In the genomic region with DNA sequence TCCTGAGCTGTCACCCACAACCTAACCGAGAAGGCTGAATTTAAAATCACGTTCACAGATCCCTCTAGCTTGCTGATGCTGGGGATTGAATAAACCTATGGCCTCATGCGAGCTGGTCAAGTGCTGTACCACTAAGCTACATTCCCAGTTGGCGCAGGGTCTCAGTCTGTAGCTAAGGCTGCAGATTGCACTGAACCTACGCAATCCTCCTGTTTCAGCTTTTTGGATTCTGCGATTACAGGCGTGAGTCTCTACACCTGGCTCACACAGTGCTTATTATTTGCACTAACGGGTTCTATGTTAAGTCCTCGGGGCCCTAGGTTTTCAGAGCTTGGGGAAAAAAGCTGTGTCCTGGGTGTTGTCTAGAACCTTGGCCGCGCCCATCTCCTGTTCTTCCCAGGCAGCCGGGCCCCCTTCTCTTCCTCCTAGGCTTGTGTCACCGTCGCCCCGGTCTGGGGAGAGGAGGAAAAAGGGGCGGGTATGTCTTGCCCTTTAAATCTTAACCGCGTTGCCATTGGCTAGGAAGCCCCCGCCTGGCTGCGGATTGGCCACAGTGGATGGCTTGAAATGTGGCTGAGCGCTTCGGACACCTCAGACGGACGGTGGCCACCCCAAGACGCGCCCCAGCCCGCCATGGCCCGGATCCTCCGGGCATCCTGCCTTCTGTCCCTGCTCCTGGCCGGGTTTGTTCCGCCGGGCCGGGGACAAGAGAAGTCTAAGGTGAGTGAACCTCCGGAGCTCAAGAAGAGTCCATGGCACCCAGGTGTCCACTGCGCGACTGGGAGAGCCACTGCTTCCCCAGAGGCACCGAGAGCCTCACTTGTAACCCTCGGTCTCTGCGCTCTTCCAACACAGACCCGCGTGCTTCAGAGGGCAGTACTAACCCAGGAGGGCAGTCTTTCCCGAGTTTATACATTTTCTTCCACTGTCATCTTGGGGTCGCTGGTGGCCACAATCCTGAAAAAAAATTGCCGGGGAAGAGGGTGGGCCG, we compare ENCODE assay signal across 8 mouse cellular contexts. TPM values are rescaled to one million over a fixed set of nuclear protein-coding genes. Genes with fewer than 3 reads are reported as not detected.
DNase-seq lines count a peak whose midpoint lies in the region; ATAC-seq and TF ChIP-seq lines count a peak whose summit lies in the region.

A gene (plus strand): TSS at position 121 of the 991 bp plus-strand sequence.

- peak within 1 kb of the TSS; percentile 94 for H3K4me2 ChIP-seq in limb, embryonic 15.5 days
- H3K4me2 ChIP-seq in midbrain, embryonic 15.5 days = peak within 1 kb of the TSS; percentile 95

- H3K4me3 ChIP-seq in spleen, adult 2 months (ENCODE audit: extremely low read depth, insufficient read depth, insufficient read length) = peak within 1 kb of the TSS; percentile 41; the same call in 1 of the 2 replicates
- peak within 1 kb of the TSS; percentile 71 for H3K4me3 ChIP-seq in embryonic facial prominence, embryonic 10.5 days
- H3K4me3 ChIP-seq in limb, embryonic 15.5 days = peak within 1 kb of the TSS; percentile 46
- peak within 1 kb of the TSS; percentile 54 for H3K4me3 ChIP-seq in midbrain, embryonic 15.5 days

- peak within 1 kb of the TSS; percentile 39 for H3K9ac ChIP-seq in limb, embryonic 15.5 days
- peak within 1 kb of the TSS; percentile 53 for H3K9ac ChIP-seq in midbrain, embryonic 15.5 days

- H3K27ac ChIP-seq in spleen, adult 2 months (ENCODE audit: insufficient read depth, low read length) = no peak within 1 kb of the TSS; the same call in 1 of the 2 replicates
- peak within 1 kb of the TSS; percentile 71 for H3K27ac ChIP-seq in embryonic facial prominence, embryonic 10.5 days (replicated peaks)
- H3K27ac ChIP-seq in limb, embryonic 15.5 days = no peak within 1 kb of the TSS
- no peak within 1 kb of the TSS for H3K27ac ChIP-seq in midbrain, embryonic 15.5 days

- no peak for DNase-seq in spleen, adult 2 months (ENCODE audit: low read depth in 1 of 2, low spot score in 2 of 2)
- DNase-seq in spleen, postnatal 10 days (ENCODE audit: low spot score in 2 of 2) = no peak
- DNase-seq in embryonic facial prominence, embryonic 10.5 days (ENCODE audit: low spot score) = peak; percentile 85
- peak; percentile 91 to 93 for DNase-seq in heart, adult 18-20 months
- DNase-seq in kidney, adult 18-20 months = peak; percentile 88
- peak; percentile 14 for DNase-seq in thymus, postnatal 25 days

- no peak for TF ChIP-seq CTCF in spleen, adult 2 months (IDR thresholded peaks at IDR 0.05; ENCODE audit: extremely low read depth, insufficient read depth, insufficient read length, insufficient replicate concordance)

- TF ChIP-seq POLR2A in spleen, adult 2 months (IDR thresholded peaks at IDR 0.05; ENCODE audit: low read depth, low read length) = no peak

- H3K4me1 ChIP-seq in spleen, adult 2 months (ENCODE audit: control insufficient read depth, insufficient read depth, insufficient read length) = no peaks in the 10 kb centered on the region; the same call in 1 of the 2 replicates
- peaks cover 29% of the 10 kb centered on the region for H3K4me1 ChIP-seq in embryonic facial prominence, embryonic 10.5 days
- peaks cover 13% of the 10 kb centered on the region for H3K4me1 ChIP-seq in limb, embryonic 15.5 days
- H3K4me1 ChIP-seq in midbrain, embryonic 15.5 days = peaks cover 10% of the 10 kb centered on the region; the same call in 1 of the 2 replicates

- ATAC-seq in limb, embryonic 15.5 days (ENCODE audit: insufficient number of reproducible peaks, low FRiP score, low TSS enrichment, low read depth) = peak; percentile 69
- ATAC-seq in midbrain, embryonic 15.5 days (replicated peaks) = peak; percentile 96

- peaks cover 2% of the 10 kb centered on the region for H3K27me3 ChIP-seq in spleen, adult 2 months (ENCODE audit: control insufficient read depth, insufficient read depth, low read length)
- peaks cover 9% of the 10 kb centered on the region; the same call in 1 of the 2 replicates for H3K27me3 ChIP-seq in embryonic facial prominence, embryonic 10.5 days (replicated peaks; ENCODE audit: low read depth, poor library complexity, severe bottlenecking)
- 0 out of 2 replicates have a peak, but pooled peaks cover 2% of the 10 kb centered on the region for H3K27me3 ChIP-seq in limb, embryonic 15.5 days
- H3K27me3 ChIP-seq in midbrain, embryonic 15.5 days (replicated peaks) = no peaks in the 10 kb centered on the region

- 20% methylated on average over 45 of the region's 45 CpGs for WGBS in spleen, adult 2 months
- 17% methylated on average over 45 of the region's 45 CpGs for WGBS in embryonic facial prominence, embryonic 10.5 days
- 15% methylated on average over 42 of the region's 45 CpGs for WGBS in limb, embryonic 15.5 days
- 14% methylated on average over 44 of the region's 45 CpGs for WGBS in midbrain, embryonic 15.5 days

- no peaks in the 10 kb centered on the region for H3K36me3 ChIP-seq in spleen, adult 2 months (ENCODE audit: control insufficient read depth, insufficient read depth, low read length)
- H3K36me3 ChIP-seq in embryonic facial prominence, embryonic 10.5 days (replicated peaks) = no peaks in the 10 kb centered on the region
- no peaks in the 10 kb centered on the region for H3K36me3 ChIP-seq in limb, embryonic 15.5 days
- no peaks in the 10 kb centered on the region for H3K36me3 ChIP-seq in midbrain, embryonic 15.5 days (replicated peaks)

- H3K9me3 ChIP-seq in embryonic facial prominence, embryonic 10.5 days = no peaks in the 10 kb centered on the region
- H3K9me3 ChIP-seq in limb, embryonic 15.5 days = no peaks in the 10 kb centered on the region
- H3K9me3 ChIP-seq in midbrain, embryonic 15.5 days = no peaks in the 10 kb centered on the region

RNA-seq across cellular contexts. Expression of the gene that starts here (rescaled TPM):
- 62.8 and 70.0 TPM in 2 replicates for polyA plus RNA-seq in spleen, adult 2 months (2012; rRNA removed)
- polyA plus RNA-seq in embryonic facial prominence, embryonic 10.5 days (2016; fragmentation: Nextera tagmentation; extraction: Ambion mirVana) = 72.8 and 90.1 TPM in 2 replicates
- total RNA-seq in heart, adult 18-20 months (2021) = 100 to 1,000 TPM; 206 to 329 TPM
- polyA plus RNA-seq in limb, embryonic 15.5 days (2015; fragmentation: Nextera tagmentation; extraction: Ambion mirVana) = 379 and 418 TPM in 2 replicates
- polyA plus RNA-seq in midbrain, embryonic 15.5 days (2015; fragmentation: Nextera tagmentation; extraction: Ambion mirVana) = 26.5 and 30.0 TPM in 2 replicates

Comparison
In these comparisons a context has a peak if more than half of its experiments do, and no peak if none do; other contexts are left out.
1. DNase-seq: peak in embryonic facial prominence, embryonic 10.5 days (single experiment), heart, adult 18-20 months (2 of 2), kidney, adult 18-20 months (single experiment) and thymus, postnatal 25 days (single experiment); none in spleen, adult 2 months (0 of 2) and spleen, postnatal 10 days (0 of 2).
2. Peak in every context shown above with its lines, with median percentiles within 50 percentile points of each other: H3K4me3 ChIP-seq.